Mouse (Mus musculus): ENCODE results near the gene Zfp369. TPM values are rescaled to one million over a fixed set of nuclear protein-coding genes. Genes with fewer than 3 reads are reported as not detected.

Zfp369 gene
- total RNA-seq, 2 experiments from 2014 or later = 7.4 to 23.9 TPM

Other genes starting within 250 kb of the Zfp369 start
- gene Spata31d1c, start 245.8 kb upstream of the Zfp369 start, total RNA-seq (2015; ENCODE audit: low replicate concordance) = not detected in 2 replicates
- not detected in 2 replicates for gene Spata31d1c, start 245.8 kb upstream of the Zfp369 start, total RNA-seq (2017; ENCODE audit: low replicate concordance)
- not detected in 2 replicates for gene Prss47, start 226.1 kb upstream of the Zfp369 start, total RNA-seq (2015; ENCODE audit: low replicate concordance)
- not detected in 2 replicates for gene Prss47, start 226.1 kb upstream of the Zfp369 start, total RNA-seq (2017; ENCODE audit: low replicate concordance)
- gene Mfsd14b, start 165.8 kb upstream of the Zfp369 start, total RNA-seq (2015; ENCODE audit: low replicate concordance) = 41.4 and 42.3 TPM in 2 replicates
- gene Mfsd14b, start 165.8 kb upstream of the Zfp369 start, total RNA-seq (2017; ENCODE audit: low replicate concordance) = 44.0 and 54.0 TPM in 2 replicates
- not detected in 2 replicates for gene Olfr465-ps1, start 140.7 kb upstream of the Zfp369 start, total RNA-seq (2015; ENCODE audit: low replicate concordance)
- not detected in 2 replicates for gene Olfr465-ps1, start 140.7 kb upstream of the Zfp369 start, total RNA-seq (2017; ENCODE audit: low replicate concordance)
- gene Olfr466, start 128.6 kb upstream of the Zfp369 start, total RNA-seq (2015; ENCODE audit: low replicate concordance) = not detected in 2 replicates
- not detected in 2 replicates for gene Olfr466, start 128.6 kb upstream of the Zfp369 start, total RNA-seq (2017; ENCODE audit: low replicate concordance)
- not detected in 2 replicates for gene Nlrp4f, start 72.8 kb upstream of the Zfp369 start, total RNA-seq (2015; ENCODE audit: low replicate concordance)
- not detected in 2 replicates for gene Nlrp4f, start 72.8 kb upstream of the Zfp369 start, total RNA-seq (2017; ENCODE audit: low replicate concordance)
- gene Gm10775, start 19.3 kb upstream of the Zfp369 start, total RNA-seq (2015; ENCODE audit: low replicate concordance) = not detected in 2 replicates
- gene Gm10775, start 19.3 kb upstream of the Zfp369 start, total RNA-seq (2017; ENCODE audit: low replicate concordance) = not detected in 2 replicates
- not detected in 2 replicates for gene Gm10139, start 233.9 kb downstream of the Zfp369 start, total RNA-seq (2015; ENCODE audit: low replicate concordance)
- not detected in 2 replicates for gene Gm10139, start 233.9 kb downstream of the Zfp369 start, total RNA-seq (2017; ENCODE audit: low replicate concordance)